Mouse (Mus musculus) regulatory T cell (primary cell): Measurements from ENCODE around the gene Armcx4.
"Not testable (repeated sequence)": the region's sequence is repeated elsewhere in the genome, so short reads cannot be mapped to it uniquely, and the experiment has no call there.

Experiments used
- in situ Hi-C: fragments of 300-600 bp; cut with MboI, MseI; formaldehyde crosslinking; loops from one replicate; pipeline ENCODE4 v1.15.1; 2025; ENCODE audit warnings: high pct_unique_total_duplicates

Armcx4 gene

DNA sequence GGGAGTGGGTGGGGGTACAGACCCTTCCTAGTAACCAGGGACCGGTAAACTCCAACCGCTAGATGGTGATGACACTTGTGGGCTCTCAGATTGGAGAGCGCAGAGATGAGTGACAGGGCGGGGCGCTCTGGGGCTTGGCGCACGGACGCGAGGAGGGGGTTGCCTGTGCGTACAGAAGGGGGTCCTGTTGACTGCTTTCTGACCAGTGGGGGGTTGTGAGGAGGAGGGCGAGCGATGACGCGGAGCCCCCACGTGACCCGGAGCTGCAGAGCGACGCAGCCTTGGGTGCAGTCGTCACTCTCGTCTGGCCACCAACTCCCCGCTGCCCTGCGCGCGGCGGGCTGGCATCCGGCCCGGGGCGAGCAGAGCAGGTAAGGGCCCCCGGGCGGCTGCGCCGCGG, at the start of gene Armcx4:
TSS of gene Armcx4 (plus strand) at position 253 of the 400 bp plus-strand sequence.
- in situ Hi-C loops = no loop called here

GRCm38 (mm10) chrX:134641000-134641760, 45.1 kb upstream of the Armcx4 start:
- in situ Hi-C loops = loop anchor here (25.0 kb wide), 1 partner anchor 271 kb away; no protein-coding TSS in a partner anchor

- in situ Hi-C loops = loop anchor here (25.0 kb wide), 1 partner anchor 266 kb away; no protein-coding TSS in a partner anchor
Observed at GRCm38 (mm10) chrX:134646338-134646737, 40.0 kb upstream of the Armcx4 start.

DNA sequence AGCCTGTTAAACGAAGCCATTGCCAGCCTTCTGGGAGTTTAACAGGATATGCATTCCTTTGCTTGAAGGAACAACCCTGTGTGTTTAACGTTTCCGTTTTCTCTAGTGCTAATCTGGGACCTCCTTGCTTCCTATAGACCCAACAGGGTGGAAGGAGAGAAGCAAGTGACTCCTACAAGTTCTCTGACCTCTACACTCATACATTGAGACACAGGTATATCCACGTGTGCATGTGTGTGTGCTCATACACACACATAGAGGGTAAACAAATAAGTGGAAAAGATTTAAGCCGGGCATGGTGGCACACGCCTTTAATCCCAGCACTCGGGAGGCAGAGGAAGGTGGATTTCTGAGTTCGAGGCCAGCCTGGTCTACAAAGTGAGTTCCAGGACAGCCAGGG, 38.9 kb upstream of the Armcx4 start:
- in situ Hi-C loops = loop anchor here (25.0 kb wide), 1 partner anchor 265 kb away; no protein-coding TSS in a partner anchor

DNA sequence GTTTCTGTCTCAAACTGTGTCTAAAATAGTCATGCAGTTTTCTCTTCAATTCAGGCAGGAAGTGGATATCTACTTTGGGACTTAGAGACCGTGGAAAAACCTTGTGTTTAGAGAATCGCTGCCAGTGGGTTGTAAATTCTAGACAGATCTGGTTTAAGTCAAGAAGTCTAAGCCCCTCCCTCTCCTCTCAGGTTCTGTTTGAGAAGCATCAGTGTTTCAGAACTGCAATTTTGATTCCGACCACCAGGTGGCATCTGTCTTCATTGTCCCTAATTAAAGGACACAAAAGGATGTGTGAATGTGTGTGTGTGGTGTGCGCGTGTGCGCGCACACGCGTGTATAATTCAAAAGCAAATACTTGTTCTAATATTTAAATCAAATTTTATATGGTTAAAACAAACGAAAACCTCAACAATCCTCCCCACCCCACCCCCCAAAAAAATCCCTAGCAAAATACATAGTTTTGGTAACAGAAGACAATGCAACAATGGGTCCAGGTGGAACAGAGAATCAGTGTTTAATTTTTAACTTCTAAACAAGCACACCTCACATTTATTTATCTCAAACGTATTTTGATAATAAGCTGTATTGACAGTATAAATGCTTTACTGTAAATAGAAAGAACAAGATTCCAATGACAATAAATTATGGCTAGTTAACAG, 38.2 kb upstream of the Armcx4 start:
- in situ Hi-C loops = loop anchor here (25.0 kb wide), 1 partner anchor 264 kb away; no protein-coding TSS in a partner anchor

- in situ Hi-C loops = no loop called here
Observed at GRCm38 (mm10) chrX:134652061-134652460, 34.3 kb upstream of the Armcx4 start.

DNA sequence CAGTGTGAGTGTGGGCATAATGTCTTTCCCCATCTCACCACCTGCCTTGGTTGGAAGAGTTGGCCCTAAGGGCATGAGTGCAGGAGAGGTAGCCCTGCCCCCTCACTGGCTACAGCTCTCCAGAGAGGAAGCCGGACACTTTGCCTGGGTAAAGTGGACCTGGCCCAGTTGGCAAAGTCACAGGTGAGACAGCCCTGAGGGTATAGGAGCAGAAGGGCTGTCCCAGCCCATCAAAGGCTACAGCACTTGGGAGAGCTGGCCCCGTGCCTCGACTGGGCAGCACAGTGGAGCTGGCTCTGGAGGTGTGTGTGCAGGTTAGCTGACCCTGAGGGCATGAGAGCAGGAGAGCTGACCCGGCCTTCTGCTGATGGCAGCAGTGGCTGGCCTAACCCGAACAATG, 24.7 kb upstream of the Armcx4 start:
- in situ Hi-C loops = no loop called here

DNA sequence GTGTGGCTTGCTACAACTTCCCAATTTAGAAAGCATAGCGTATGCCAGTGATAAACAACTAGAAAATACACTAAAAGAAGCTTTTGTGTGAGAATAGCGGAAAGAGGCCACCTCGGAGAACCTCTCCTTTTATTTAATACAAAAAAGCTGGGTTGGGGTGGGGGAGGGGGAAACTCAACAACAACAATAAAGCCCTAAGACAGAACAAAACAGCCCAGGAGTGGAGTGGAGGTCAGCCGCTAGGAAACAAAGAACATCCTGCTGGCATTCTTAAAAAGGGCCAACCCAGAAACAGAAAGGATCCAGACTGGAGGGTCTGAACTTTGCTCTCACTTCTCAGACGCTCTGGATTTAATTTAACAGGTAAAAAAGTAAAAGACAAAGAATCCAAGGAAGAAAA, 11.3 kb upstream of the Armcx4 start:
- in situ Hi-C loops = no loop called here

- in situ Hi-C loops = no loop called here
Observed at GRCm38 (mm10) chrX:134675959-134676358, 10.4 kb upstream of the Armcx4 start.

DNA sequence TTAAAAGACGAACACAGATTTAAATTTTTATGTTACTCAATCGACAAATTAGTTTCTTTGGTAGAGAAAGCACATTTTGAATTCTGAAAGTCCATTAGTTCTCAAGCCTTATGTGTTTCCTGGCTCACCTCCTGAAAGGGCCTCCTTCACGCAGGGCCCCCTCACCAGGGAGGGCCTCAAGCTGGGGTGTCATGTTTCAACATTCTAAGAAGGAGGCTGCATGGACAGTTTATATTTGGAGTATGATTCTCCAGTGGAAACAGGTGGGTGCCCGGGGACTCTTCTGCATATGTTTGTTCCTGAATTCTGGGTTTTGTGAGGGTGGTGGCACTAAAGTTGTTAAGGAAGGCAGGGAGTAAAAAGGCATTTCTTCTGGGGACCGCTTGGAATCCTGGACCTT, 1.4 kb upstream of the Armcx4 start:
- in situ Hi-C loops = no loop called here

DNA sequence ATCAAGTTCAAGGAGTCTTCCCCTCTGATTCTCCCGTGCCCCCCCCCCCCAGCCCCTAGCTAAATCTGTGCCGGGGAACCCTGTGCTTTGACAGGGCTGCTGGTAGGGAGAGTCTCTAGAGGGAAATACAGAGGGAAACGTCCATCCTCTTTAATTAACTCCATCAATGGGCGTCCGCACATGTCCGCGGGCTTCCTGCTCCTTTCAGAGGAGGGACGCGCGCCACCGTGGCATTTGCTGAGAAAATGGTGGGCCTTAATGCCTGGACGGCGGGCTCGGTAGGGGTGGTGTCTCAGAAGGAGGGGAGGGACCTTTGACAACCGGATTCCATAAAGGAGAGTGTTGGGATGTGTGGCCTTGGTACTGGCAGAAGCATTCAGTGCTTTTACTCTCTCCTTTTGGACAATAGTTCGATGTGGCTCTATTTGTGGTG, 436 bp downstream of the Armcx4 start:
- in situ Hi-C loops = no loop called here

GRCm38 (mm10) chrX:134689676-134690075, 3.4 kb downstream of the Armcx4 start:
- in situ Hi-C loops = no loop called here

DNA sequence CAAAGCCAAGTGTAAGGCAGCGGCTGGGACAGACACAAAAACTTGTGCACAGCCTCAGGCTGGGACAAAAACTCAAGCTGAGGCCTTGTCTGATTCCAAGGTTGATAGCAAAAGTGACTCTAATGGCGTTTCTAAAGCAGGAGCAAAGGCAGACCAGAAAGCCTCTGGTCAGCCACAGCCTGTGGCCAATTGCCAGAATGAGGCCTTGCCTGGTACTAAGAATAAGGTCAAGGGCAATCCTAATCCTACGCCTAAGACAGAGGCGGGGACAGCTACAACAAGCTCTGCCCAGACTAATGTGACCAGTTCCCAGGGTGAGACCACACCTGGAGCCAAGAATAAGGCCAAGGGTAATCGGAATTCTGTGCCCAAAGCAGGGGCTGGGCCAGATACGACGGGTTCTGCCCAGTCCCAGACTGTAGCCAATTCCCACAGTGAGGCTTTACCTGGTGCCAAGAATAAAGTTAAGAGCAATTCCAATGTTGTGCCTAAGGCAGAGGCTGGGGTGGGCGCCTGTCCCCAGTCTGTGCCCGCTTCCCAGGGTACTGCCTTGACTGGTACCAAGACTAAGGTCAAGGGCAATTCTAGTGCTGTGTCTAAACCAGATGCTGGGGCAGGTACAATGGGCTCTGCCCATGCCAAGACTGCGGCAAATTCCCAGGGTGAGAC, 4.7 kb downstream of the Armcx4 start:
- in situ Hi-C loops = no loop called here

DNA sequence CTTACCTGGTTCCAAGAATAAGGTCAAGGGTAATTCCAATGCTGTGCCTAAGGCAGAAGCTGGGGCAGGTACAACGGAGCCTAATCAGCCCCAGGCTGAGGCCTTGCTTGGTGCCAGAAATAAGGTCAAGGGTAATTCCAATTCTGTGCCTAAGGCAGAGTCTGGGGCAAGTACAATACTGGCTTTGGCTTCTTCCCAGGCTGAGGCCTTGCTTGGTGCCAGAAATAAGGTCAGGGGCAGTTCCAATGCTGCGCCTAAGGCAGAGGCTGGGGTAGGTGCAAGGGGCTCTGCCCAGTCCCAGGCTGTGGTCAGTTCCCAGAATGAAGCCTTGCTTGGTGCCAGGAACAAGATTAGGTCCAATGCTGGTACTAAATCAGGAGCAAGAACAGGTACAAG, 5.2 kb downstream of the Armcx4 start:
- in situ Hi-C loops = no loop called here

GRCm38 (mm10) chrX:134716863-134717262, 30.5 kb downstream of the Armcx4 start:
- in situ Hi-C loops = no loop called here

DNA sequence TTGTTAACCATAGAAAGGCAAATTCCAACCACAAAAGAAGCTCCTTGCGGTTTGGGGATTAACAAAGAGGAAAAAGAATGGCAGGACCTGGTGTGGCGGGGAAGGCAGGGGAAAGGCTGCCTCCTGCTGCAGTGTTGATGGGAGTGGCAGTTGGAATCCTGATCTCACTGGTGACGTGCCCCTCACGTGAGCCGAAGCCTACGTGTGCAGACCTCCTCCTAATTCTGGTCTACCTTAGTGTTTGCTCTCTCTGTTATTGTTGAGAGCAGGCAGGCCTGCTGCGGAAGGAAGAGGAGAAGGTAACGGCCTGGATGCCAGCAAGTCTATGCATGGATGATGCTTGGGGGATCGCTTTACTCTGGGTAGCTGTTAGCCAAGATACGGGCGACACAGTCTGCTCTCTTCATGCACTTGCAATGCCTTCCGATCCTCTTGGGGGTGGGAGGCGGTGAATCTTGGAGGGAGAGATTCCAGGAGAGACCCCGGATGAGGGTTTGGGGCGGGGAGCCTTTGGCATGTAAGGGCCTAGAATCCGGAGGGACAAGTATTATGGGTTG, 31.5 kb downstream of the Armcx4 start, which contains the start of gene Armcx1:
TSS of gene Armcx1 (plus strand) at position 212 of the 557 bp plus-strand sequence.
- in situ Hi-C loops = no loop called here

GRCm38 (mm10) chrX:134718524-134718923, 32.2 kb downstream of the Armcx4 start:
- in situ Hi-C loops = no loop called here

DNA sequence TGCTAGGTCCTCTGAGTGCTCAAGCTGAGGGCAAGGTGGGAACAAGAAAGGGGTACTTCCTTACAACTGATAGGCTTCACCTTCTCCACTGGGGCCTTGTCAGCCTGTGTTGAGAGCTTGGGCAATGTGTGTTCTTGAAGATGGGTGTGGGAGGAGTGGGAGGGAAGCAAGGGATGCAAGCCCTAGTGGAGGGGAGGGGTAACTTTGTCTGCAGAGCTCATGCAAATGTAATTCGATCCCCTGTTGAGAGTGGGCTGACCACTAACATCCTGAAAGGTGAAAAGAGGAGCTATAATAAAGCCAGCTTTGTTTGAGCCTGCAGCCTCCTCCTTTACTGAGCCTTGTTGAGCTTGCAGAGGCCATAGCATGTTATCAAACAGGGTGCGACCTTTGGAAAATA, 37.4 kb downstream of the Armcx4 start:
- in situ Hi-C loops = not testable (repeated sequence)

GRCm38 (mm10) chrX:134729778-134730177, 43.5 kb downstream of the Armcx4 start:
- in situ Hi-C loops = loop anchor here (5.0 kb wide), 1 partner anchor 193 kb away; no protein-coding TSS in a partner anchor

DNA sequence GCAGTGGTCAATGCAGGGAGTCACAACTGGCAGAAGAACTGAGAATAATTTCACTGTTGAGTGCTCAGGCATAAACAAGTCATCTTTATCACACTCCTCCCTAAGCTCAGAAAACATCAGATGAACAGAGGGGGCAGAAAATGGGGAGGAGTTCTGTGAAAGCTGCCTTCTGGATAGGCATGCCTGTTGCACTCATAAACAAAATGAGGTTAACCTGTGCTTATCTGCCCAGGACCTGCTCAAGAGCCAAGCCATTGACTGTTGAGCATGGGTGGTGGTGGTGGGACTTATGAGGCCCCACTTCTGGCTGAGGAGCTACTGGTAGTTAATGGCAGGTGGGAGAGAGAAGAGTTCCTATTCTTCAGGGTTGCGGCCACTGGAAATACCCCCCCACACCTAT, 51.5 kb downstream of the Armcx4 start:
- in situ Hi-C loops = no loop called here

GRCm38 (mm10) chrX:134739160-134739559, 52.8 kb downstream of the Armcx4 start:
- in situ Hi-C loops = no loop called here

DNA sequence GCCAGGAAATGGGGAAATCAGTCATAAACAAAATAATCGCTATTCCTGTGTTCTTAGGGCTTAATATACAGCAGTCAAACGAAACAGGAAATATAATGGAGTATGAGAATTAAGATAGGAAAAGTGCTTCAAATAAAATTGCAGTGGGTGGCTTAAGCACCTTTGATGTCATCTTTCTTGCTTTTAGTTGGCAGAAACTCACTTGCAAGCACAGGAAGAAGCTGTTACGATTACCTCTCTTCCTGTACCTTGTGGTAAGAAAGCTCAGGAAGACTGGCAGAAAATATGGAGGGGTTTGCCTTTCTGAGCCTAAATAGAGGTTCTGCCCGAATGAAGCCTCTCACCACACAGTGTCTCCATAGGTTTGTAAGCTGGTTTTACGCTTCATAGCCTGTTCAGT, 55.5 kb downstream of the Armcx4 start:
- in situ Hi-C loops = no loop called here
